Mouse (Mus musculus) intestine, embryonic 15.5 days (tissue): ENCODE measurements around the gene Samd4. TPM values are rescaled to one million over a fixed set of nuclear protein-coding genes. Genes with fewer than 3 reads are reported as not detected.

Experiments
- ATAC-seq: fragments of 200-750 bp; cut with Nextera tagmentation; 2 replicates; pipeline ENCODE4 v1.8.0; 2017; ENCODE audit warnings: moderate TSS enrichment, moderate library complexity
- H3K27ac ChIP-seq: fragments of 300-500 bp; sonication (generic); 2 replicates; pipeline ENCODE4 v1.5.1; 2015; ENCODE audit warnings: mild to moderate bottlenecking, inconsistent platforms
- H3K27me3 ChIP-seq: fragments of 300-500 bp; sonication (generic); replicated peaks from 2 replicates; pipeline ENCODE4 v1.6.1; 2015; ENCODE audit warnings: inconsistent platforms
- H3K36me3 ChIP-seq: fragments of 300-500 bp; sonication (generic); 2 replicates; pipeline ENCODE4 v1.6.1; 2015; ENCODE audit warnings: inconsistent platforms
- H3K4me1 ChIP-seq: fragments of 300-500 bp; sonication (generic); replicated peaks from 2 replicates; pipeline ENCODE4 v1.6.1; 2015; ENCODE audit warnings: inconsistent platforms
- H3K4me2 ChIP-seq: fragments of 300-500 bp; sonication (generic); replicated peaks from 2 replicates; pipeline ENCODE4 v1.6.1; 2015; ENCODE audit warnings: mild to moderate bottlenecking, inconsistent platforms
- H3K4me3 ChIP-seq: fragments of 300-500 bp; sonication (generic); replicated peaks from 2 replicates; pipeline ENCODE4 v1.5.1; 2015; ENCODE audit warnings: inconsistent platforms
- H3K9ac ChIP-seq: fragments of 300-500 bp; sonication (generic); 2 replicates; pipeline ENCODE4 v1.6.1; 2015; ENCODE audit warnings: inconsistent platforms
- H3K9me3 ChIP-seq: fragments of 300-500 bp; sonication (generic); 2 replicates; pipeline ENCODE4 v1.6.1; 2016; ENCODE audit warnings: inconsistent platforms
- WGBS: fragments of 180-500 bp; shearing (Covaris S2); methylation state at CpG from one replicate; pipeline ENCODE4 v1.1.7; 2015; 5-methylcytosine and 5-hydroxymethylcytosine counted together
- polyA plus RNA-seq: library from polyadenylated mRNA; unstranded; fragments of >200 nt; fragmentation: Nextera tagmentation; extraction: Ambion mirVana; gene quantifications from 2 replicates; pipeline ENCODE4 v1.2.1, GENCODE M21; 2015

The Samd4 gene
- polyA plus RNA-seq, 1 experiment from 2014 or later = 5.4 TPM

DNA sequence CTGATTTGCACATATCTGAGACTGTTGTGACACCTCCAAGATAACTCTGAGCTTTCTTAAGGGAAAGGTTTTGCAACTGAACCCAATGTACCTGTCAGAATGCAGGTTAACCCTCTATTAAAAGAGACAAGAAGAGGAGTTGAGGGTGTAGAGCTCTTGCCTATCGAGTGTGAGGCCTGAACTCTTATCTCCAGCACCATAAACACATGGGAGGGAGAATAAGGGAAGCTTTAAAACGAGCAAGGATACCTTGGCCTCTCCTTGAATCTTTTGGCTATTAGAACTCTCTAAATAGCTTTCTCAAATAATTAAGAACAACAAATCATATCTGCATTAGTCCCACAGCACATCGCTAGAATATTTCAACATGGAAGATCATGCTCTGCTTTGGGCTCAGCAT is 135.0 kb downstream of the Samd4 start:
- no peak overlapping the region for H3K4me3 ChIP-seq
- no peaks in the 10 kb centered on the region for H3K27me3 ChIP-seq
- H3K4me2 ChIP-seq = no peak overlapping the region
- no peaks in the 10 kb centered on the region for H3K36me3 ChIP-seq
- no peak for ATAC-seq
- no peak overlapping the region for H3K9ac ChIP-seq
- H3K4me1 ChIP-seq = no peaks in the 10 kb centered on the region
- H3K9me3 ChIP-seq = no peaks in the 10 kb centered on the region
- 72% methylated on average over 3 of the region's 3 CpGs for WGBS
- no peak overlapping the region for H3K27ac ChIP-seq

DNA sequence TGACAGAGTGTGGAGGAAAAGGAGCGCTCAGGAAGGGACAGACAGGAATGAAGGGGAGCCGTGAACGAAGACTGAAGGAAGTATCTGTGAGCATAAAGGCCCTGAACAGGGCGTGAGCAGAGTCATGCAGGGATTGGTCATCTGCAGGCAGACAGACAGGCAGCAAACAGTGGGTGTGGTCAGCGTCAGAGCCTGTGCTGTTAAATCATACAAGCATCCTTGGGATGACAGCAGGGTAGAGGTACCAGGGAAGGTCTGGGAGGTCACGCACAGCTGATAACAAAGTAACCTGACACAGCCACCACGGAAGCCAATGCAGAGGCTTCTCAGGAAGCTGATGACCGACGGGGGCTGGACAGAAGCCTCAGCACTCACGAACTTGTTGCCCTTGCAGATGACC is 138.2 kb downstream of the Samd4 start:
- H3K27me3 ChIP-seq = no peaks in the 10 kb centered on the region
- no peak overlapping the region for H3K4me2 ChIP-seq
- H3K9ac ChIP-seq = no peak overlapping the region
- H3K4me1 ChIP-seq = no peaks in the 10 kb centered on the region
- H3K4me3 ChIP-seq = no peak overlapping the region
- WGBS = 26% methylated on average over 10 of the region's 10 CpGs
- no peak for ATAC-seq
- H3K27ac ChIP-seq = no peak overlapping the region
- H3K9me3 ChIP-seq = no peaks in the 10 kb centered on the region
- no peaks in the 10 kb centered on the region for H3K36me3 ChIP-seq

DNA sequence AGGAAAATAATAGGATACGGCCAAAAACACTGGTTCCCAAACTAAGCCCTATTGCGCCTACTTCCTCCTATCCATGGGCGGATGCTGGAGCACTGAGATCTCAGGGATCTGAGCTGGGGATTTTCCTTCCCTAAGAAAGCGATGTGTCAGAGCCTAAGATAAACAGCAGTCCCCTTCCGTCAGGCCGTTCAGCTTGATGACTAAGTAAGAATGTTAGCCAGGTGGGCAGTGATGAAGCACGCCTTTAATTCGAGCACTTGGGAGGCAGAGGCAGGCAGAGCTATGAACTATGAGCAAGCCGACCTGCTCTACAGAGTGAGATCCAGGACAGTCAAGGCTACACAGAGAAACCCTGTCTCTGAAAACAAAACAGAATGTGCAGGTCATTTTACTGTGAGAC is 140.9 kb downstream of the Samd4 start:
- Histone ChIP-seq H3K4me2 (no peak overlapping the region), H3K9me3 (no peaks in the 10 kb centered on the region), H3K4me1 (no peaks in the 10 kb centered on the region), H3K9ac (no peak overlapping the region), H3K4me3 (no peak overlapping the region), H3K27me3 (no peaks in the 10 kb centered on the region), H3K36me3 (no peaks in the 10 kb centered on the region), H3K27ac (no peak overlapping the region)
- no peak for ATAC-seq
- 77% methylated on average over 9 of the region's 9 CpGs for WGBS

DNA sequence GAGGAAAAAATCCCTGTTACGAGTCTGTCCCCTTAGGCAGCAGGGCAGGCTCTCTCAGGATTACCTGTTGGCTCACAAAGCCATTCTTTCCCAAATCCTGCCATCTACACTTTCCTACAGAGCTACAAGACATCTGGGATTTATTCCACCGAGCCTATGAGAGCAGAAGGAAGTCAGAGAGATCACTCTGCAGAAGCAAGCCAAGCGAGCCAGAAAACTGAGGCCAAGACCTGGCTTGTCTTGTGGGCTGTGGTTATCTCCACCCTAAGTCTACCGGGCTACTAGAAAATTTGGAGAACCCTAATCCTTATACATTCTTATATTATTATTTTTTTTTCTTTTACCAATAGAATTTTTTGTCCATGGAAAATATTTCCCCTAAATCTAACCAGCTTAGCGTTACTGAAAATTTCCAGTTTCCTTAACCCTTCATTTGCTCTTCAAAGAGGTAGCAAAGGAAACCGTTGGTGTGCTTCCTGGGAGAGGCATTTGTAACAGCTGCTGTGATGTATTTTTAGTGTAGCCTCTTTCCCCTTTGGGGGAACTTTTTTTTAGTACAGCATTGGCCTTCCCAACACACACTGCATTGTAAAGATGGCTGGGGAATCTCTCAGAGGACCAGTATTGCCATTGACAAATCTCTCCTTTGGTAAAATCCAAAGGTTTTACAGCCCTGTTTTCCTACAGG is 144.9 kb downstream of the Samd4 start:
- Histone ChIP-seq H3K9ac (no peak overlapping the region), H3K4me3 (no peak overlapping the region), H3K27ac (no peak overlapping the region), H3K9me3 (no peaks in the 10 kb centered on the region), H3K27me3 (no peaks in the 10 kb centered on the region), H3K4me1 (no peaks in the 10 kb centered on the region), H3K36me3 (no peaks in the 10 kb centered on the region), H3K4me2 (no peak overlapping the region)
- 69% methylated on average over 6 of the region's 6 CpGs for WGBS
- no peak for ATAC-seq

DNA sequence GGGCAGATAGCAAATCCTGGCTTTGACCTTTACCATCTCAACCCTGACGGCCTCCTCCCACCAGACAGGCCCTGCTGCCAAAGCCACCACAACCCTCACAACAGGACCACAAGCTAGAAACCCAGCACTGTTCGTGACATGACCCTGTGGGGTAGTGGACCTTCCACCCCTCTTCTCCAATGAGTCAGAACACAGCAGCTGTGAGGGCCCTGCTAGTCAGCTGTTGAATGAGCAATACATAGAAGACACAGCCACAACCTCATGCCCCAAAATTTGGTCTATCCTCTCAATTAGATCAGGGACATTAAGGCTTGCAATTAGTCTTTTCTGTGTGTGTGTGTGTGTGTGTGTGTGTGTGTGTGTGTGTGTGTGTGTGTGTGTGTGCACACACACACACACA is 148.9 kb downstream of the Samd4 start:
- H3K9ac ChIP-seq = no peak overlapping the region
- H3K4me3 ChIP-seq = no peak overlapping the region

DNA sequence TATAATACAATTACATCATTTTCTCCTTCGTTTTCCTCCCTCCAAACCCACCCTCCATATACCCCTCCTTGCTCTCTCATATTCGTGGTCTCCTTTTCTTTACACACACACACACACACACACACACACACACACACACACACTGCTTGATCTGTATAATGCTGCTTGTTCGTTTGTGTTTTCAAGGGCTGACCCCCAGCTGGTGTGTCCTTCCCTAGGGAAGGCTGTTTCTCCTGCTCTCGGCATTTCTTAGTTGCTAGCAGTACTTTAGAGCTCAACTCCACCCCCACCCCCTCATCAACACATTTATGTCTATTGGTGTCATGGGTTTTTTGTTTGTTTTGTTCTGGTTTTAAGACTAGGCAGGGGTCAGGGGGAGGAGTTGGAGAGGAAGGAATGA is 149.5 kb downstream of the Samd4 start:
- WGBS = 49% methylated on average over 4 of the region's 4 CpGs
- H3K27ac ChIP-seq = no peak overlapping the region
- H3K27me3 ChIP-seq = no peaks in the 10 kb centered on the region
- no peak overlapping the region for H3K9ac ChIP-seq
- ATAC-seq = no peak
- H3K9me3 ChIP-seq = no peaks in the 10 kb centered on the region
- H3K4me3 ChIP-seq = no peak overlapping the region
- H3K4me2 ChIP-seq = no peak overlapping the region
- H3K4me1 ChIP-seq = no peaks in the 10 kb centered on the region
- no peaks in the 10 kb centered on the region for H3K36me3 ChIP-seq

More for the DNA sequence above, 148.9 kb downstream of the Samd4 start:
- Histone ChIP-seq H3K4me1 (no peaks in the 10 kb centered on the region), H3K9me3 (no peaks in the 10 kb centered on the region), H3K27me3 (no peaks in the 10 kb centered on the region), H3K36me3 (no peaks in the 10 kb centered on the region), H3K4me2 (no peak overlapping the region), H3K27ac (no peak overlapping the region)
- no peak for ATAC-seq
- 71% methylated on average over 2 of the region's 2 CpGs for WGBS

DNA sequence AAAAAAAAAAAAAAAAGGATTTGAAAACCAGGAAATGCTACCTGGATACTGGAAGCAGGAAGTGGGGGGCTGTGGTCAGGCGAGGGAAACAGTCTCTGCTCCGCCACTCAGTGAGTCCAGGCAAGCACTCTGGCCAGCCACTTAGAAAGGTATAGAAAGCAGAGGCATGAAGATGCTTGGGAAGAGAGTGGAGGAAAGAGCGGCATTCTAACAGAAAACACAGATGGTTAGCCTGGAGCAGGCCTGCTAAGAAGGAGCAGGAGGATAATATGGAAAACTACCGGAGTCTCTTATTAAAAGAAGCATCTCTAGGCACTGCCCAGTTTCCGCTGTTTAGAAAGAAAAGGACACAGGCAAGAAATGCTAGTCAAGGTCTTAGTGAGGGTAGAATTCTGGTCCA is 150.8 kb downstream of the Samd4 start:
- H3K9me3 ChIP-seq = no peaks in the 10 kb centered on the region
- no peaks in the 10 kb centered on the region for H3K4me1 ChIP-seq
- H3K36me3 ChIP-seq = no peaks in the 10 kb centered on the region
- no peak overlapping the region for H3K27ac ChIP-seq
- H3K27me3 ChIP-seq = no peaks in the 10 kb centered on the region
- no peak overlapping the region for H3K9ac ChIP-seq
- no peak for ATAC-seq
- H3K4me3 ChIP-seq = no peak overlapping the region
- H3K4me2 ChIP-seq = no peak overlapping the region
- WGBS = 87% methylated on average over 5 of the region's 5 CpGs

DNA sequence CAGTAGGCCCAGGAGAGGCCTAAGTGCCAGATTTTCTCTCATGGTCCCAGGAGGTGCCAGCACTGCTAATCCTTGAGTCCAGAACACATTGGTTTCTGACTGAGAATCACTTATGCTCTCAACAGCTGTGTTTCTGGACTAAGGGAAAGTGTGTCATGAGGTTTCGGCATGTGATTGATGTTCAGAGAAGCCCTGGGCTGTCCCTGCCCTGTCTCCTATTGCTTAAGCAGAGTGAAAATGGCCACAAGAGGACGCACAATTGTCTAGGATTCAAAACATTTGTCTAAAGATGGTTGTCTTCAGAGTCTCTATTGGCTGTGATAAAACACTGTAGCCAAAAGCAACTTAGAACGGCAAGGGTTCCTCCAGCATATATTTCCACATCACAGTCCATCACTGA is 159.0 kb downstream of the Samd4 start:
- Histone ChIP-seq H3K4me1 (no peaks in the 10 kb centered on the region), H3K9me3 (no peaks in the 10 kb centered on the region), H3K9ac (no peak overlapping the region), H3K27me3 (no peaks in the 10 kb centered on the region), H3K27ac (no peak overlapping the region), H3K36me3 (no peaks in the 10 kb centered on the region), H3K4me3 (no peak overlapping the region), H3K4me2 (no peak overlapping the region)
- whole genome bisulfite sequencing = 88% methylated on average over 3 of the region's 3 CpGs
- no peak for ATAC-seq

DNA sequence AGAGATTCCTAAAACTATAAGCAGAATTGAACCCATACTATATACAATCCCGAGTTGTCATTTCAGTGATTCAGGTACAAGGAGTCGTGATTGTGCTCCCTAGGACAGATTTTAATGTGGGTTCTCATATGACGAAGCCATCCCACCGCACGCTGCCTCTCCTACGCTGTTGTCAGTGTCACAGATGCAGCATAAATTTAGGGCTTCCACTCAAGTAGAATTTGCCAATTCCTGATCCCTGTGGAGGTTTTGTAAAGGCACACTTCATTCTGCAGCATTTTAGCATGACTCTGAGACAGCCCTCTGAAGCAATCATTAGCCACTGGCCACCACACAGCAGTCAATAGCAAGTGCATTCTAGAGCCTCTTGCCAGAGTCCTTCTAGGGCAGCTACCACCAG is 166.4 kb downstream of the Samd4 start:
- Histone ChIP-seq H3K4me3 (no peak overlapping the region), H3K27me3 (no peaks in the 10 kb centered on the region), H3K4me2 (no peak overlapping the region), H3K36me3 (no peaks in the 10 kb centered on the region), H3K9ac (no peak overlapping the region), H3K9me3 (no peaks in the 10 kb centered on the region), H3K4me1 (no peaks in the 10 kb centered on the region), H3K27ac (no peak overlapping the region)
- no peak for ATAC-seq
- 94% methylated on average over 6 of the region's 6 CpGs for WGBS

DNA sequence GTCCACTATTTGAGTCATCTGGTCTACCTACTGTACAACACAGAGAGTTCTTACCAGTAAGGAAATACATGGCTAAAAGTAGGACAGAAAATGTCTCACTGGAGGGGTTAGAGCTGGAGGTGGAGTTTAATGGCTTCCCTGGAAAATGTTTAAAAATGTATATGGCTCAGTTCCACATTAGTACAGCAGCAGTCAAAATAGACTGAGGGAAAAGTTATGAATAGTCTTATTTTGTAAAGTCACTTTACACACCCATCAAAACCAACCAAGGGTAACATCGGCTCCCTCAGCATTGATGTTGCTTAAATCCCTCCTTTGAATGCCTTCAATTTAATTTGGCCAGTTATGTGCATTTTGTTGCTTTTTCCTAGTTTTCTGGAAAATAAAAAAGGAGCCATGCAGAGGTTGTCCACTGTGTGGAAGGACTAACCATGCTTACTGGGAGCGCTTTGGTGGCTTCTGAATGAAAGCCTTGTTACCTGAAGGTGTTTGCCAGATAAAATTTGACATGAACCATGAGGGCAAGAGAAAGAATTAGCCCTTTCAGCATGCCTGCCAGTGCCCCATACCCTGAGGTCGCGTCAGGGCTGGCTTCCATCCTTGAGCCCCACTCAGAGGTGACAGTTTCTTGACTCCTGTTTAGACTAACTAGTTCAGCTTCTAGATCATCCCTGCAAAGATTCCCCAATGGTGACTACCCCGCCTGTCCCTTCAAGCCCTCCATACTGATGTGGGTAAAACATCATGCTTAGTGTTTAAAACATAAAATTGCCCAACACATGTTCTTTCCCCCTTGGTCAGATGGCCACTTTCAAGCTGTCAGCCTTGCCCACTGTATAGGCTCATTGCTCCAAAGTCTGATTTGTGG is 169.3 kb downstream of the Samd4 start:
- Histone ChIP-seq H3K9me3 (no peaks in the 10 kb centered on the region), H3K4me2 (no peak overlapping the region), H3K4me3 (no peak overlapping the region), H3K27ac (no peak overlapping the region), H3K9ac (no peak overlapping the region), H3K36me3 (no peaks in the 10 kb centered on the region), H3K4me1 (no peaks in the 10 kb centered on the region), H3K27me3 (no peaks in the 10 kb centered on the region)
- ATAC-seq = no peak
- 83% methylated on average over 5 of the region's 5 CpGs for WGBS

DNA sequence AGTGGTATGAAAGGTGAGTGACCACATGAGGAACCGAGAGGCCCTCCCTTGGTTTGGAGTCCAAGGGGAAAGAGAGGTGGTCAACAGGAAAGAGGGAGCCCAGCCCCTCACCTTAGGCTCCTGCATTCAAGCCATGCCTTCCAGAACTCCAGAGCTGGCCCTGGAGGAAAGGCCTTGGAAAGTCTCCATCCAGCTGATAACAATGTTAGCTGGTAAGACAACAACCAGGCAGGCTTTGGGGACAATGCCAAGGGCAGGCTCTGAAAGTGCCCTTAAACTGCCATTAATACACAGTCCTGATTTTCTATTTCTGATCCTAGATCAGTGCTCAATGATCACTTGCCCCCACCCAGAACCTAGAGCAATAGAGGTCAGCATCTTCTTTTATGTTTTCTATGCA is 170.4 kb downstream of the Samd4 start:
- ATAC-seq = no peak
- WGBS = 75% methylated on average over 1 of the region's 1 CpGs
- Histone ChIP-seq H3K4me1 (no peaks in the 10 kb centered on the region), H3K36me3 (no peaks in the 10 kb centered on the region), H3K9ac (no peak overlapping the region), H3K9me3 (no peaks in the 10 kb centered on the region), H3K4me2 (no peak overlapping the region), H3K4me3 (no peak overlapping the region), H3K27ac (no peak overlapping the region), H3K27me3 (no peaks in the 10 kb centered on the region)

DNA sequence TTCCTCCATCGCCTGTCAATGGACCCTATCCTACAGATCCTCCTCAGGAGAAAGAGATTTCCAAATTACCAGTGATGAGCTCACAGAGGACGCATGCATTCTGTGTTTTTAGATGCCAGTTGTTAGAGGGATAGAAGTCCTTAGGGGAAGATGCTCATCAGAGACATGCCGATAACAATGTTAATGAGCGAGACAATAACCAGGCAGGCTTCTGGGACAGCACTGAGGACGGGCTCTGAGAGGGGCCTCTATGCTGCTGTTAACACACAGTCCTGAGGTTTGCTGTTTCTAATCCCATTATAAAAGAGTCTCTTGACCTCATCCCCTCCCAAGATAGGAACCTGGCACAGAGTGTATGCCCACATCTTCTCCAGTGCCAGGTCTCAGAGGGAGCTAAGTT is 171.2 kb downstream of the Samd4 start:
- Histone ChIP-seq H3K4me2 (no peak overlapping the region), H3K36me3 (no peaks in the 10 kb centered on the region), H3K9me3 (no peaks in the 10 kb centered on the region), H3K4me3 (no peak overlapping the region), H3K27me3 (no peaks in the 10 kb centered on the region), H3K4me1 (no peaks in the 10 kb centered on the region), H3K9ac (no peak overlapping the region), H3K27ac (no peak overlapping the region)
- WGBS = 80% methylated on average over 5 of the region's 5 CpGs
- no peak for ATAC-seq

DNA sequence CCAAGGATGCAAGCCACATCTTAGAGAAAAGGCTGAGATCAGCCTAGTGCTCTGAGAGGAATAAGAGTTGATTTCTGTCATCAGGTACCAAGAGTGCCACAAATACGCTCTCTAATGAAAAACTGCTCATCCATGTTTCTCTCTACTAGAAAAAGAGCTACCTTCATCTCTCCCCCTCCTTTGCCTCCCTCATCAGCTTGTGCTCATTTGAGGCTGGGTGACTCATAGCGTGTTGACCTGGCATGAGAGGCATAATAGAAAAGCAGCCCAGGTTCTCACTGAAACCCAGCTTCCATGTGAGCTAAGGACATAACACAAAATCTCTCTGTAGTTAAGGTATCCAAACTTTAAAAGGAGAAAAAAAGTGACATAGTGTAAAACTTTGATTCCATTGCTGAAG is 176.3 kb downstream of the Samd4 start:
- no peaks in the 10 kb centered on the region for H3K4me1 ChIP-seq
- 93% methylated on average over 2 of the region's 2 CpGs for WGBS
- no peak overlapping the region for H3K4me3 ChIP-seq
- H3K4me2 ChIP-seq = no peak overlapping the region
- H3K27ac ChIP-seq = no peak overlapping the region
- H3K9me3 ChIP-seq = no peaks in the 10 kb centered on the region
- H3K36me3 ChIP-seq = no peaks in the 10 kb centered on the region
- no peak for ATAC-seq
- H3K27me3 ChIP-seq = no peaks in the 10 kb centered on the region
- no peak overlapping the region for H3K9ac ChIP-seq
